Mouse (Mus musculus) hindbrain, postnatal 0 days (tissue): ENCODE results near the gene Tlcd2. TPM values are rescaled to one million over a fixed set of nuclear protein-coding genes. Genes with fewer than 3 reads are reported as not detected.

Experiments used
- ATAC-seq: fragments of 200-750 bp; cut with Nextera tagmentation; 2 replicates; pipeline ENCODE4 v1.8.0; 2017; ENCODE audit warnings: mild to moderate bottlenecking, moderate TSS enrichment, moderate library complexity
- DNase-seq: peaks from one replicate; pipeline ENCODE4 v3.0.0-alpha.2; 2015; ENCODE audit warnings: low spot score
- H3K27ac ChIP-seq: fragments of 300-500 bp; sonication (generic); 2 replicates; pipeline ENCODE4 v1.5.1; 2014; ENCODE audit warnings: mild to moderate bottlenecking
- H3K27me3 ChIP-seq: fragments of 300-500 bp; sonication (generic); 2 replicates; pipeline ENCODE4 v1.6.1; 2014; ENCODE audit warnings: low read length, mixed read lengths; ENCODE audit not compliant: insufficient read depth
- H3K36me3 ChIP-seq: fragments of 300-500 bp; sonication (generic); 2 replicates; pipeline ENCODE4 v1.6.1; 2014; ENCODE audit warnings: low read length, mixed read lengths; ENCODE audit not compliant: insufficient read depth
- H3K4me1 ChIP-seq: fragments of 300-500 bp; sonication (generic); 2 replicates; pipeline ENCODE4 v1.6.1; 2014; ENCODE audit warnings: antibody characterized with exemption, low read length, mixed read lengths; ENCODE audit not compliant: insufficient read depth
- H3K4me2 ChIP-seq: fragments of 300-500 bp; sonication (generic); 2 replicates; pipeline ENCODE4 v1.6.1; 2014; ENCODE audit warnings: low read depth, mild to moderate bottlenecking, low read length, moderate library complexity, mixed read lengths
- H3K4me3 ChIP-seq: fragments of 300-500 bp; sonication (generic); 2 replicates; pipeline ENCODE4 v1.5.1; 2014; ENCODE audit warnings: low read length
- H3K9ac ChIP-seq: fragments of 300-500 bp; sonication (generic); replicated peaks from 2 replicates; pipeline ENCODE4 v1.6.1; 2014; ENCODE audit warnings: mild to moderate bottlenecking, low read length, moderate library complexity, mixed read lengths
- H3K9me3 ChIP-seq: fragments of 300-500 bp; sonication (generic); 2 replicates; pipeline ENCODE4 v1.6.1; 2016; ENCODE audit warnings: low read length, mixed read lengths
- CTCF ChIP-seq: IDR thresholded peaks from 2 replicates; pipeline ENCODE4 v1.5.1; 2016; ENCODE audit warnings: antibody characterized with exemption, control low read depth, low read depth
- WGBS: fragments of 180-500 bp; shearing (Covaris S2); extraction: QIAGEN DNeasy Blood & Tissue Kit; methylation state at CpG from one replicate; pipeline ENCODE4 v1.1.7; 2014; 5-methylcytosine and 5-hydroxymethylcytosine counted together
- polyA plus RNA-seq: library from polyadenylated mRNA; unstranded; fragments of >200 nt; fragmentation: Nextera tagmentation; extraction: Ambion mirVana; gene quantifications from 2 replicates; pipeline ENCODE4 v1.2.1, GENCODE M21; 2015
- total RNA-seq: library from RNA; depleted of rRNA; stranded (reverse); fragments of >200 nt; gene quantifications from 2 replicates; pipeline ENCODE4 v1.2.3, GENCODE M21; 2014

The Tlcd2 gene
- total and polyA plus RNA-seq, 2 experiments from 2014 or later = 1.0 to 1.5 TPM

DNA sequence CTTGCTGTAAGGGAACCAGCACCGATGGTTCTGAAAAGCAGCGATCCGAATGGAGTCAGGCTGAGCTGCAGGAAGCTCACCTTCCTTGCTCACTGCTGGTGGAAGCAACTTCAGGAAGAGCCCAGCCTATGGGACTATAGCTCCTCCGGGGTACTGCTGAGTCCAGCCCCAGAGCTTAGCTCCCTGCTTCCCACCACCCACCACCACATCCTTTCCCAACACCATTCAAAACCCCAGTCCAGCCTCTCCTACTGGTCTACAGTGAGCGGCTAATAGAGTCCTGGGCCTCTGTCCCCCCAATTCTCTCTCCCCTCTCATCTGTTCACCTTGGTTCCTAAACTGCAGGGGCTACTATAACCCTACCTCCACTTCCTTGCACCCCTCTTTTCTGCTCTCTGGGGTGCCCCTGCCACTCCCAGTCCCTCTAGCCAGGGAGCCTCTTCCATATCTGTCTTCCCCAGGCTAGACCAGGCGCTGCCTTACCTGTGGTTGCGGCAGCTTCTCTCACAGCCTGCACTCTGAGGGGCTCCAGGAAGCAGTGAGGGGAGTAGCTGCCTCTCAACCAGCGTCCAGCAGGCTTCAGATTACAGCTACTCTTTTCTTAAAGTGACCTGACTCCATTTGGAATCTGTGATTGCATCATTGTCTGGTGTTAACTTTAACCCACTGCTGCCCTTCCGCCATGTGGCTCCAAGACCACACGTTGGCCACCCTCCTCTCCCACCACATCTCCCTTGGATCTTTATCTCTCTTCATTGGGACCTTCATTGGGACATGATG, 39.3 kb upstream of the Tlcd2 start, which contains the start of gene Serpinf1:
Gene Serpinf1, minus strand, starts transcription at position 689 of the 780 bp plus-strand sequence.
- H3K4me2 ChIP-seq = no peak within 1 kb of the TSS
- no peaks in the 10 kb centered on the region for H3K9me3 ChIP-seq
- H3K27ac ChIP-seq = no peak within 1 kb of the TSS
- no peak within 1 kb of the TSS for H3K4me3 ChIP-seq
- TF ChIP-seq CTCF = no peak
- WGBS = 49% methylated on average over 10 of the region's 10 CpGs
- DNase-seq (no peak), ATAC-seq (no peak)
- no peak within 1 kb of the TSS for H3K9ac ChIP-seq
- H3K4me1 ChIP-seq = no peaks in the 10 kb centered on the region
- H3K36me3 ChIP-seq = no peaks in the 10 kb centered on the region
- no peaks in the 10 kb centered on the region for H3K27me3 ChIP-seq

DNA sequence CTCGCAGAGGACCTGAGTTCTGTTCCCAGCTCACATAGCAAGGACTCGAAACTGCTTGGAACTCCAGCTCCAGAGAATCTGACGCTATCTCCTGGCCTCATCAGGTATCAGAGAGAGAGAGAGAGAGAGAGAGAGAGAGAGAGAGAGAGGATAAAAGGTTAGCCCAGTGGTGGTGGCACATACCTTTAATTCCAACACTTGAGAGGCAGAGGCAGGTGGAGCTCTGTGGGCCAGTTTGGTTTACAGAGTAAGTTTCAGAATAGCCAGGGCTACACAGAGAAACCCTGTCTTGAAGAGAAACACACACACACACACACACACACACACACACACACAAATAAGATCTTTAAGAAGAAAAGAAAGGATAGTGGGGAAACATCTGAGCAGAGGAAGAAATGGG, 38.4 kb upstream of the Tlcd2 start:
- Histone ChIP-seq H3K27me3 (no peaks in the 10 kb centered on the region), H3K27ac (no peak overlapping the region), H3K4me3 (no peak overlapping the region), H3K4me1 (no peaks in the 10 kb centered on the region), H3K36me3 (no peaks in the 10 kb centered on the region), H3K9ac (no peak overlapping the region), H3K4me2 (no peak overlapping the region), H3K9me3 (no peaks in the 10 kb centered on the region)
- ATAC-seq (no peak), DNase-seq (no peak)
- no peak for TF ChIP-seq CTCF
- WGBS = 85% methylated on average over 3 of the region's 3 CpGs

GRCm38 (mm10) chr11:75424033-75424432, 37.5 kb upstream of the Tlcd2 start:
- no peak for DNase-seq
- no peak for TF ChIP-seq CTCF
- WGBS = 89% methylated on average over 9 of the region's 9 CpGs
- H3K4me1 ChIP-seq = no peaks in the 10 kb centered on the region
- no peak for ATAC-seq
- no peak overlapping the region for H3K9ac ChIP-seq
- no peaks in the 10 kb centered on the region for H3K36me3 ChIP-seq
- H3K27me3 ChIP-seq = no peaks in the 10 kb centered on the region
- H3K27ac ChIP-seq = no peak overlapping the region
- no peak overlapping the region for H3K4me2 ChIP-seq
- H3K9me3 ChIP-seq = no peaks in the 10 kb centered on the region
- no peak overlapping the region for H3K4me3 ChIP-seq

DNA sequence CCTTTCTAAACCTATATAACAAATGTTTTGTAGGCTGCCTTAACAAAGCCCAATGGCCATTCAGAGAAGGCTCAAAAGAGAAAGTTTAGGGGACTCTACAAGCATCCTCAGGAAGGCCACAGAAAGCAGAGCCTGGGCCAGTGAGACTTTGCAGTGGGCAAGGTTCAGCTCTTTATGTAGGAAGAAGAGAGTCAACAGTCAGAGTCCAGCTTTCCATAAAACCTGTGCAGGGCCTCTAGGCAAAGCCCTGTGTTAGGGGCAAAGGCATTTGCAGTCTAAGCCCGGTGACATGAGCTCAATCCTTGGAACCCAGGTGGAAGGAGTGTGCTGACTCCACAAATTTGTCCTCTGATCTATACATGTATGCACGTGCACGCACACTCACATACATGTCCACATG, 37.1 kb upstream of the Tlcd2 start:
- Histone ChIP-seq H3K27ac (no peak overlapping the region), H3K4me1 (no peaks in the 10 kb centered on the region), H3K9me3 (no peaks in the 10 kb centered on the region), H3K9ac (no peak overlapping the region), H3K27me3 (no peaks in the 10 kb centered on the region), H3K4me3 (no peak overlapping the region), H3K36me3 (no peaks in the 10 kb centered on the region), H3K4me2 (no peak overlapping the region)
- WGBS = 91% methylated on average over 3 of the region's 3 CpGs
- no peak for DNase-seq
- ATAC-seq = no peak
- TF ChIP-seq CTCF = no peak

DNA sequence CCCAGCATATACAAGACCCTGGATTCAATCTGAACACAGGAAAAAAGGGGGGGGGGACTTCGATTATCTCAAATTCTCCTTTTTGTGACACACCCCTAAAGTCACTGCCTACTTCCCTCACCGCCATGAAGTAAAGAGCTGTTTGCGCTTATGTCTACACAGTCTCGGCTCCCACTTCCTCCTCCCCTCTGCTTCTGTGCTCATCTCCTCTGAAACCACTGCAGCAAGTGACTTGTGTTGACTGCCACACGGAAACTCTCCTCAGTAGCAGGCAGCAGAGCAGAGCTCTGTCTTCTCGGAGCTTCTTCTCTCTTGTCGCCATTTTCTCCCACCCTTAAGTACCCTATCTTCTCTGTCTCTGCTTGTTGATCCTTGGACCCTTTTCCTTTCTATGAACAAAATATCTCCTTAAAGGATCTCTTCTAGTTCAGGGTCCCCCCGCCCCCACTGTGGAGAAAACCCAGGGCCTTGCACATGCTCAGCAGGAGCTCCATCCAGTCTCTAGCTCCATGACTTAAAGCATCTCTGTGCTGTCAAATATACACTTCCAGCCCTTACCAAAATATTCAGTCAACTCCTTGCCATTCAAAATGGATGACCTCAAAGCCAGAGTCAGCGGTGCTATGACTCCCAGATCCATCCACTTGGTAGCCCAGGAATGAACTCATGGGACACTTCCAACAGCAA, 32.4 kb upstream of the Tlcd2 start:
- Histone ChIP-seq H3K4me3 (no peak overlapping the region), H3K9me3 (no peaks in the 10 kb centered on the region), H3K4me1 (no peaks in the 10 kb centered on the region), H3K27ac (no peak overlapping the region), H3K27me3 (no peaks in the 10 kb centered on the region), H3K36me3 (no peaks in the 10 kb centered on the region), H3K4me2 (no peak overlapping the region), H3K9ac (no peak overlapping the region)
- no peak for DNase-seq
- no peak for ATAC-seq
- no peak for TF ChIP-seq CTCF
- WGBS = 88% methylated on average over 9 of the region's 9 CpGs

DNA sequence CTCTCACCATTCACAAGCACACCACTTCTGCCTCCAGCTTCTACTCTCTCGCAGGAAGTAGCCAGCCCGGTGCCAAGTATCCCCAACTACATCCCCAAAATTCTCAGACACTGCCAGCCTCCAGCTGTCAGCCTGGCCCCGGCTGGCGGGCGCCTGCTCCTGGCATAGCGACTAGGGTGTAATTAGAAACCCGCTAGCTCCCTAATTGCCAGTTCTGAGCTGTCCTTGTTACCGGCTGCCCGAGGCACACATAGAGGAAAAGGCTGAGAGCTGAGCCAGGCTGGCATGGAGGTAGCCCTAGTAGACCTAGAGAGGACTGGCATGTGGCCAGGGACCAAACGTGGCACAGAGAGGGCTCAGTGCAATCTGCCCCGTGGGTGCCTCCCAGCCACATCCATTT, 30.2 kb upstream of the Tlcd2 start:
- Histone ChIP-seq H3K27ac (no peak overlapping the region), H3K9ac (no peak overlapping the region), H3K4me2 (peak overlapping the region; percentile 2; the same call in 1 of the 2 replicates), H3K9me3 (no peaks in the 10 kb centered on the region), H3K36me3 (no peaks in the 10 kb centered on the region), H3K4me3 (no peak overlapping the region), H3K27me3 (no peaks in the 10 kb centered on the region), H3K4me1 (no peaks in the 10 kb centered on the region)
- ATAC-seq (peak; percentile 92), DNase-seq (peak; percentile 79)
- no peak for TF ChIP-seq CTCF
- WGBS = 40% methylated on average over 11 of the region's 11 CpGs

- no peaks in the 10 kb centered on the region for H3K27me3 ChIP-seq
- TF ChIP-seq CTCF = no peak
- H3K36me3 ChIP-seq = no peaks in the 10 kb centered on the region
- no peaks in the 10 kb centered on the region for H3K4me1 ChIP-seq
- no peak overlapping the region for H3K9ac ChIP-seq
- no peak for ATAC-seq
- H3K4me2 ChIP-seq = no peak overlapping the region
- 86% methylated on average over 5 of the region's 5 CpGs for WGBS
- no peaks in the 10 kb centered on the region for H3K9me3 ChIP-seq
- H3K4me3 ChIP-seq = no peak overlapping the region
- DNase-seq = no peak
- no peak overlapping the region for H3K27ac ChIP-seq
Observed at GRCm38 (mm10) chr11:75434138-75434537, 27.4 kb upstream of the Tlcd2 start.
